Mouse (Mus musculus): ENCODE measurements around the gene Cmss1. TPM values are rescaled to one million over a fixed set of nuclear protein-coding genes. Genes with fewer than 3 reads are reported as not detected.
"Not testable (repeated sequence)": the region's sequence is repeated elsewhere in the genome, so short reads cannot be mapped to it uniquely, and the experiment has no call there.

The Cmss1 gene
- polyA plus RNA-seq, 1 experiment from 2014 or later, result 38.8 TPM

GRCm38 (mm10) chr16:57401702-57402101 lies 205.0 kb downstream of the Cmss1 start:
- WGBS, result 62% methylated on average over 6 of the region's 6 CpGs
- H3K36me3 ChIP-seq (replicated peaks; ENCODE audit: control insufficient read depth, insufficient read depth), result no peaks in the 10 kb centered on the region

GRCm38 (mm10) chr16:57399566-57399965 lies 207.1 kb downstream of the Cmss1 start:
- Histone ChIP-seq H3K9me3 (ENCODE audit: control insufficient read depth, low read length) (no peaks in the 10 kb centered on the region), H3K36me3 (replicated peaks; ENCODE audit: control insufficient read depth, insufficient read depth) (no peaks in the 10 kb centered on the region), H3K4me3 (replicated peaks; ENCODE audit: low read length) (no peak overlapping the region), H3K27ac (no peak overlapping the region), H3K27me3 (ENCODE audit: control insufficient read depth, insufficient read depth, low read length) (no peaks in the 10 kb centered on the region), H3K9ac (no peak overlapping the region), H3K4me2 (replicated peaks) (no peak overlapping the region), H3K4me1 (replicated peaks; ENCODE audit: control insufficient read depth, insufficient read depth, low read length) (no peaks in the 10 kb centered on the region)
- WGBS, result 90% methylated on average over 10 of the region's 10 CpGs
- DNase-seq (ENCODE audit: low spot score) (no peak), ATAC-seq (ENCODE audit: low FRiP score) (no peak)

More at GRCm38 (mm10) chr16:57401702-57402101, 205.0 kb downstream of the Cmss1 start:
- Histone ChIP-seq H3K9me3 (ENCODE audit: control insufficient read depth, low read length) (no peaks in the 10 kb centered on the region), H3K4me1 (replicated peaks; ENCODE audit: control insufficient read depth, insufficient read depth, low read length) (no peaks in the 10 kb centered on the region), H3K9ac (no peak overlapping the region), H3K27ac (no peak overlapping the region), H3K27me3 (ENCODE audit: control insufficient read depth, insufficient read depth, low read length) (no peaks in the 10 kb centered on the region), H3K4me3 (replicated peaks; ENCODE audit: low read length) (no peak overlapping the region), H3K4me2 (replicated peaks) (no peak overlapping the region)
- DNase-seq (ENCODE audit: low spot score) (no peak), ATAC-seq (ENCODE audit: low FRiP score) (no peak)

DNA sequence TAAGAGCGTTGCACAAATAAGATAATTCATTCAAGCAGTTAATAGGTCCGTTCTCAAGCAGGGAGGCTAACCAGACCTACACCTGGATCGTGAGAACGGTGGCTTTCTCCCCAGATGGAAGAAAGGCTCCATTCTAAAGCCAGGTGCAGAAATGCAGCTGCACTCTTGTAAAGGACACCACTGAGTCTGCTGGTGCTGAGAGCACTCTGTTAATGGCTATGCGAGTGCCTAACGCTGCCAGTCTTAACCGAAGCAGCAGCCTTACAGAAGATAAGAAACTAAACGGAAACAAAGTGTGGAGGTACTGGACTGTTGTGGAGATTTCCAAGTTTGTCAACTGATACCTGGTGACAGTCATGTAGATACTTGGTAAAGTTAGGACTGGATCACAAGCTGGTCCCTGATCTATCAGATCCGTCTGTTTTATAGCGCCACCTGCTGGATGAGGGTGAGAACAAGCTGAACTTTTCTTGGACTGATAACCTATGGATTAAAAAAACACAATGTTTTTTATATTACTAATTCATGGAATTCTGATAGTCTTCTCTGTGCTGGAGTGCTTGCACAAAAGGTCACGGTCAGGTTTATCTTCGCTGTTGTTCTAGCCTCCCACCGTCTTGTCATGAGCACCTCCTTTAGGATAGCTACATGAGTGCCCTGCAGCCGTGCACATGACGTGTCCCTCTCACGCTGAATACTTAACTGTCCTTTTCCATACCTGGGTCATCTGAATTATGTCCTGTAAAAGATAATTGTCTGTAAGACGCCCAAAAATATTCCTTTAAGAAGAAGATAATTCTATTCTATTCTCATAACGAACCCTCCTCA lies 208.1 kb downstream of the Cmss1 start:
- Histone ChIP-seq H3K27ac (no peak overlapping the region), H3K9me3 (ENCODE audit: control insufficient read depth, low read length) (no peaks in the 10 kb centered on the region), H3K36me3 (replicated peaks; ENCODE audit: control insufficient read depth, insufficient read depth) (no peaks in the 10 kb centered on the region), H3K9ac (no peak overlapping the region), H3K4me1 (replicated peaks; ENCODE audit: control insufficient read depth, insufficient read depth, low read length) (0 out of 2 replicates have a peak, but pooled peaks cover under 1% of the 10 kb centered on the region), H3K4me2 (replicated peaks) (no peak overlapping the region), H3K4me3 (replicated peaks; ENCODE audit: low read length) (no peak overlapping the region), H3K27me3 (ENCODE audit: control insufficient read depth, insufficient read depth, low read length) (no peaks in the 10 kb centered on the region)
- ATAC-seq (ENCODE audit: low FRiP score), result peak; percentile 59; the same call in 1 of the 2 replicates
- WGBS, result 65% methylated on average over 18 of the region's 18 CpGs
- DNase-seq (ENCODE audit: low spot score), result peak; percentile 86

- ATAC-seq (ENCODE audit: low FRiP score), result no peak
These were observed 208.8 kb downstream of the Cmss1 start for GRCm38 (mm10) chr16:57397845-57398244.

GRCm38 (mm10) chr16:57396249-57396648 lies 210.4 kb downstream of the Cmss1 start:
- no peak overlapping the region for H3K4me3 ChIP-seq (replicated peaks; ENCODE audit: low read length)
- H3K4me1 ChIP-seq (replicated peaks; ENCODE audit: control insufficient read depth, insufficient read depth, low read length), result 0 out of 2 replicates have a peak, but pooled peaks cover 5% of the 10 kb centered on the region
- H3K27me3 ChIP-seq (ENCODE audit: control insufficient read depth, insufficient read depth, low read length), result no peaks in the 10 kb centered on the region
- ATAC-seq (ENCODE audit: low FRiP score) (no peak), DNase-seq (ENCODE audit: low spot score) (no peak)
- no peaks in the 10 kb centered on the region for H3K9me3 ChIP-seq (ENCODE audit: control insufficient read depth, low read length)
- H3K9ac ChIP-seq, result no peak overlapping the region
- 78% methylated on average over 6 of the region's 6 CpGs for WGBS
- H3K36me3 ChIP-seq (replicated peaks; ENCODE audit: control insufficient read depth, insufficient read depth), result no peaks in the 10 kb centered on the region
- H3K27ac ChIP-seq, result no peak overlapping the region
- H3K4me2 ChIP-seq (replicated peaks), result no peak overlapping the region

More at GRCm38 (mm10) chr16:57397845-57398244, 208.8 kb downstream of the Cmss1 start:
- Histone ChIP-seq H3K36me3 (replicated peaks; ENCODE audit: control insufficient read depth, insufficient read depth) (no peaks in the 10 kb centered on the region), H3K9ac (no peak overlapping the region), H3K27ac (no peak overlapping the region), H3K4me3 (replicated peaks; ENCODE audit: low read length) (no peak overlapping the region), H3K9me3 (ENCODE audit: control insufficient read depth, low read length) (no peaks in the 10 kb centered on the region), H3K4me1 (replicated peaks; ENCODE audit: control insufficient read depth, insufficient read depth, low read length) (0 out of 2 replicates have a peak, but pooled peaks cover 5% of the 10 kb centered on the region), H3K4me2 (replicated peaks) (no peak overlapping the region), H3K27me3 (ENCODE audit: control insufficient read depth, insufficient read depth, low read length) (no peaks in the 10 kb centered on the region)
- 89% methylated on average over 6 of the region's 6 CpGs for WGBS
- no peak for DNase-seq (ENCODE audit: low spot score)

GRCm38 (mm10) chr16:57393161-57393560 lies 213.5 kb downstream of the Cmss1 start:
- Histone ChIP-seq H3K27ac (no peak overlapping the region), H3K27me3 (ENCODE audit: control insufficient read depth, insufficient read depth, low read length) (no peaks in the 10 kb centered on the region), H3K9me3 (ENCODE audit: control insufficient read depth, low read length) (no peaks in the 10 kb centered on the region), H3K4me3 (replicated peaks; ENCODE audit: low read length) (no peak overlapping the region), H3K4me2 (replicated peaks) (no peak overlapping the region), H3K36me3 (replicated peaks; ENCODE audit: control insufficient read depth, insufficient read depth) (no peaks in the 10 kb centered on the region), H3K9ac (no peak overlapping the region), H3K4me1 (replicated peaks; ENCODE audit: control insufficient read depth, insufficient read depth, low read length) (0 out of 2 replicates have a peak, but pooled peaks cover 5% of the 10 kb centered on the region)
- ATAC-seq (ENCODE audit: low FRiP score) (no peak), DNase-seq (ENCODE audit: low spot score) (no peak)
- 70% methylated on average over 11 of the region's 11 CpGs for WGBS

GRCm38 (mm10) chr16:57392461-57392860 lies 214.2 kb downstream of the Cmss1 start:
- ATAC-seq (ENCODE audit: low FRiP score), result no peak
- H3K4me1 ChIP-seq (replicated peaks; ENCODE audit: control insufficient read depth, insufficient read depth, low read length), result 0 out of 2 replicates have a peak, but pooled peaks cover 5% of the 10 kb centered on the region
- no peaks in the 10 kb centered on the region for H3K27me3 ChIP-seq (ENCODE audit: control insufficient read depth, insufficient read depth, low read length)
- no peak overlapping the region for H3K4me2 ChIP-seq (replicated peaks)
- no peak overlapping the region for H3K4me3 ChIP-seq (replicated peaks; ENCODE audit: low read length)
- no peak overlapping the region for H3K9ac ChIP-seq
- WGBS, result 80% methylated on average over 2 of the region's 2 CpGs
- DNase-seq (ENCODE audit: low spot score), result no peak
- H3K9me3 ChIP-seq (ENCODE audit: control insufficient read depth, low read length), result no peaks in the 10 kb centered on the region
- no peak overlapping the region for H3K27ac ChIP-seq
- no peaks in the 10 kb centered on the region for H3K36me3 ChIP-seq (replicated peaks; ENCODE audit: control insufficient read depth, insufficient read depth)

DNA sequence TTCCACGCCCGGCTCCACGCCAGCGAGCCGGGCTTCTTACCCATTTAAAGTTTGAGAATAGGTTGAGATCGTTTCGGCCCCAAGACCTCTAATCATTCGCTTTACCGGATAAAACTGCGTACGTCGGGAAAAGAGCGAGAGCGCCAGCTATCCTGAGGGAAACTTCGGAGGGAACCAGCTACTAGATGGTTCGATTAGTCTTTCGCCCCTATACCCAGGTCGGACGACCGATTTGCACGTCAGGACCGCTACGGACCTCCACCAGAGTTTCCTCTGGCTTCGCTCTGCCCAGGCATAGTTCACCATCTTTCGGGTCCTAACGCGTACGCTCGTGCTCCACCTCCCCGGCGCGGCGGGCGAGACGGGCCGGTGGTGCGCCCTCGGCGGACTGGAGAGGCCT lies 215.5 kb downstream of the Cmss1 start:
- 38% methylated on average over 24 of the region's 39 CpGs for WGBS

GRCm38 (mm10) chr16:57389566-57390251 lies 217.0 kb downstream of the Cmss1 start:
- ATAC-seq (ENCODE audit: low FRiP score) (no peak), DNase-seq (ENCODE audit: low spot score) (no peak)
- H3K4me2 ChIP-seq (replicated peaks), result no peak overlapping the region
- no peaks in the 10 kb centered on the region for H3K27me3 ChIP-seq (ENCODE audit: control insufficient read depth, insufficient read depth, low read length)
- 91% methylated on average over 15 of the region's 15 CpGs for WGBS
- H3K4me1 ChIP-seq (replicated peaks; ENCODE audit: control insufficient read depth, insufficient read depth, low read length), result 0 out of 2 replicates have a peak, but pooled peaks cover 5% of the 10 kb centered on the region
- no peak overlapping the region for H3K9ac ChIP-seq
- H3K36me3 ChIP-seq (replicated peaks; ENCODE audit: control insufficient read depth, insufficient read depth), result no peaks in the 10 kb centered on the region
- H3K27ac ChIP-seq, result no peak overlapping the region
- no peaks in the 10 kb centered on the region for H3K9me3 ChIP-seq (ENCODE audit: control insufficient read depth, low read length)
- H3K4me3 ChIP-seq (replicated peaks; ENCODE audit: low read length), result no peak overlapping the region

More for the DNA sequence above, 215.5 kb downstream of the Cmss1 start:
- H3K36me3 ChIP-seq (replicated peaks; ENCODE audit: control insufficient read depth, insufficient read depth); H3K4me2 ChIP-seq (replicated peaks); DNase-seq (ENCODE audit: low spot score); H3K9ac ChIP-seq; H3K27me3 ChIP-seq (ENCODE audit: control insufficient read depth, insufficient read depth, low read length); H3K4me3 ChIP-seq (replicated peaks; ENCODE audit: low read length); H3K4me1 ChIP-seq (replicated peaks; ENCODE audit: control insufficient read depth, insufficient read depth, low read length); H3K9me3 ChIP-seq (ENCODE audit: control insufficient read depth, low read length); ATAC-seq (ENCODE audit: low FRiP score); H3K27ac ChIP-seq: not testable (repeated sequence)

All from hindbrain, embryonic 14.5 days (tissue).